ENCODE assay signal across 8 mouse cellular contexts in genomic region chr10:81182336-81183333, GRCm38 (mm10). TPM values are rescaled to one million over a fixed set of nuclear protein-coding genes. Genes with fewer than 3 reads are reported as not detected.
DNase-seq lines count a peak whose midpoint lies in the region; ATAC-seq and TF ChIP-seq lines count a peak whose summit lies in the region.

Gene Dapk3, plus strand, starts transcription at chr10:81183005.

- H3K79me2 ChIP-seq in MEL (ENCODE audit: control insufficient read depth, insufficient read depth, low read length, poor library complexity): peaks cover 33% of the 10 kb centered on the region

- peak within 1 kb of the TSS; percentile 89 for H3K27ac ChIP-seq in MEL (ENCODE audit: control insufficient read depth, low read depth, low read length)
- peak within 1 kb of the TSS; percentile 44; the same call in 1 of the 2 replicates for H3K27ac ChIP-seq in cerebellum, adult 2 months (ENCODE audit: insufficient read depth, low read length)
- H3K27ac ChIP-seq in forebrain, postnatal 0 days (ENCODE audit: low read depth, low read length): peak within 1 kb of the TSS; percentile 91
- H3K27ac ChIP-seq in lung, embryonic 15.5 days: peak within 1 kb of the TSS; percentile 93

- peak in 1 of 2 experiments; percentile 1; a peak in 1 of 4 replicates for TF ChIP-seq EP300 in MEL (IDR thresholded peaks at IDR 0.05; ENCODE audit: low read depth in 1 of 2, low read length in 2 of 2)

- peak; percentile 14 to 96; a peak in 3 of 4 replicates for TF ChIP-seq POLR2A in MEL (IDR thresholded peaks at IDR 0.05; ENCODE audit: control insufficient read depth in 1 of 2, insufficient read depth in 1 of 2, low read depth in 1 of 2, low read length in 2 of 2, poor library complexity in 1 of 2)
- peak; percentile 73 for TF ChIP-seq POLR2A in cerebellum, adult 2 months (IDR thresholded peaks at IDR 0.05; ENCODE audit: borderline replicate concordance, insufficient read depth, low read length)

- ATAC-seq in forebrain, postnatal 0 days: peak; percentile 93
- ATAC-seq in lung, embryonic 15.5 days (ENCODE audit: borderline replicate concordance, extremely low read depth, low FRiP score, low TSS enrichment): peak; percentile 93

- no peaks in the 10 kb centered on the region for H3K9me3 ChIP-seq in MEL (replicated peaks; ENCODE audit: insufficient read depth, low read length)
- H3K9me3 ChIP-seq in forebrain, postnatal 0 days (ENCODE audit: low read length): no peaks in the 10 kb centered on the region
- no peaks in the 10 kb centered on the region for H3K9me3 ChIP-seq in lung, embryonic 15.5 days

- DNase-seq in MEL (ENCODE audit: low read depth, low spot score): peak; percentile 99
- DNase-seq in cerebellum, adult 2 months: peak; percentile 97 to 99
- peak; percentile 99 for DNase-seq in forebrain, postnatal 0 days
- DNase-seq in heart, postnatal 4 days: peak; percentile 96
- DNase-seq in layer of hippocampus, adult 8-10 months (ENCODE audit: low spot score in 2 of 2): peak; percentile 99
- peak; percentile 97 for DNase-seq in ovary, adult 18-20 months (ENCODE audit: low spot score)
- peak; percentile 99 for DNase-seq in thymus, postnatal 0 days (ENCODE audit: low spot score)

- WGBS in cerebellum, adult 2 months: 4% methylated on average over 53 of the region's 53 CpGs
- 5% methylated on average over 53 of the region's 53 CpGs for WGBS in forebrain, postnatal 0 days
- 5% methylated on average over 53 of the region's 53 CpGs for WGBS in lung, embryonic 15.5 days

- peaks cover 6 to 10% of the 10 kb centered on the region in 2 experiments for H3K36me3 ChIP-seq in MEL (ENCODE audit: control insufficient read depth in 1 of 2, insufficient read depth in 2 of 2, low read length in 2 of 2)
- H3K36me3 ChIP-seq in forebrain, postnatal 0 days (ENCODE audit: insufficient read depth): peaks cover 75% of the 10 kb centered on the region
- H3K36me3 ChIP-seq in lung, embryonic 15.5 days: peaks cover 65% of the 10 kb centered on the region

- TF ChIP-seq CTCF in MEL (IDR thresholded peaks at IDR 0.05 in 2 of 3, conservative IDR thresholded peaks at IDR 0.05 in 1 of 3; ENCODE audit: control insufficient read depth in 1 of 3, insufficient read depth in 1 of 3, low read depth in 2 of 3, low read length in 3 of 3, poor library complexity in 1 of 3, severe bottlenecking in 1 of 3): no peak
- no peak; the same call in 1 of the 2 replicates for TF ChIP-seq CTCF in cerebellum, adult 2 months (IDR thresholded peaks at IDR 0.05; ENCODE audit: borderline replicate concordance, insufficient read depth, low read depth, low read length)
- TF ChIP-seq CTCF in forebrain, postnatal 0 days (IDR thresholded peaks at IDR 0.05; ENCODE audit: low read depth): peak; percentile 6; the same call in 1 of the 2 replicates

- peak within 1 kb of the TSS; percentile 58 for H3K4me2 ChIP-seq in forebrain, postnatal 0 days (ENCODE audit: low read depth)
- peak within 1 kb of the TSS; percentile 69 for H3K4me2 ChIP-seq in lung, embryonic 15.5 days

- TF ChIP-seq RAD21 in MEL (IDR thresholded peaks at IDR 0.05; ENCODE audit: low read depth, low read length): no peak

- H3K4me1 ChIP-seq in MEL (ENCODE audit: control insufficient read depth in 1 of 2, insufficient read depth in 2 of 2, low read length in 2 of 2): peaks cover 0 to 19% of the 10 kb centered on the region in 2 experiments; a peak in 2 of 4 replicates
- H3K4me1 ChIP-seq in cerebellum, adult 2 months (ENCODE audit: control insufficient read depth, insufficient read depth, low read length): peaks cover 18% of the 10 kb centered on the region
- peaks cover 5% of the 10 kb centered on the region for H3K4me1 ChIP-seq in forebrain, postnatal 0 days (ENCODE audit: insufficient read depth)
- peaks cover 46% of the 10 kb centered on the region for H3K4me1 ChIP-seq in lung, embryonic 15.5 days

- peak within 1 kb of the TSS; percentile 86 for H3K9ac ChIP-seq in MEL (ENCODE audit: control insufficient read depth, low read depth, low read length, poor library complexity, severe bottlenecking)
- peak within 1 kb of the TSS; percentile 64 for H3K9ac ChIP-seq in forebrain, postnatal 0 days
- peak within 1 kb of the TSS; percentile 66 for H3K9ac ChIP-seq in lung, embryonic 15.5 days

- H3K4me3 ChIP-seq in MEL (ENCODE audit: control insufficient read depth in 1 of 2, insufficient read depth in 1 of 2, low read depth in 2 of 2, low read length in 2 of 2): peak within 1 kb of the TSS; percentile 58 to 82
- peak within 1 kb of the TSS; percentile 77 for H3K4me3 ChIP-seq in cerebellum, adult 2 months (replicated peaks; ENCODE audit: insufficient read depth, low read depth, low read length)
- peak within 1 kb of the TSS; percentile 58 for H3K4me3 ChIP-seq in forebrain, postnatal 0 days (ENCODE audit: low read depth, low read length)
- peak within 1 kb of the TSS; percentile 74 for H3K4me3 ChIP-seq in lung, embryonic 15.5 days

- H3K27me3 ChIP-seq in MEL (ENCODE audit: control insufficient read depth in 1 of 2, insufficient read depth in 2 of 2, low read length in 2 of 2): no peaks in the 10 kb centered on the region
- no peaks in the 10 kb centered on the region for H3K27me3 ChIP-seq in cerebellum, adult 2 months (ENCODE audit: control insufficient read depth, insufficient read depth, low read length)
- no peaks in the 10 kb centered on the region for H3K27me3 ChIP-seq in forebrain, postnatal 0 days (ENCODE audit: insufficient read depth, low read length)
- H3K27me3 ChIP-seq in lung, embryonic 15.5 days: no peaks in the 10 kb centered on the region

TF ChIP-seq in MEL, 35 proteins besides CTCF, POLR2A, EP300 and RAD21 (continues in another document):
- TF ChIP-seq HCFC1 (IDR thresholded peaks at IDR 0.05; ENCODE audit: low read depth, low read length) (peak; percentile 94), BHLHE40 (IDR thresholded peaks at IDR 0.05; ENCODE audit: borderline replicate concordance, low read depth, low read length) (no peak; the same call in 1 of the 2 replicates), MYB (IDR thresholded peaks at IDR 0.05; ENCODE audit: low read depth, low read length) (peak; percentile 52; the same call in 1 of the 2 replicates), POLR2AphosphoS2 (IDR thresholded peaks at IDR 0.05; ENCODE audit: low read length) (peak; percentile 100), MEF2A (IDR thresholded peaks at IDR 0.05; ENCODE audit: extremely low read depth, insufficient replicate concordance, low read depth, low read length, poor library complexity, severe bottlenecking) (no peak), MAX (IDR thresholded peaks at IDR 0.05; ENCODE audit: low read length) (peak; percentile 67; the same call in 1 of the 2 replicates), ZNF384 (IDR thresholded peaks at IDR 0.05; ENCODE audit: low read depth, low read length) (no peak), E2F4 (IDR thresholded peaks at IDR 0.05; ENCODE audit: borderline replicate concordance, low read depth, low read length) (no peak), KAT2A (conservative IDR thresholded peaks at IDR 0.05; ENCODE audit: low read depth, low read length) (peak; percentile 86), UBTF (IDR thresholded peaks at IDR 0.05; ENCODE audit: borderline replicate concordance, insufficient read depth, low read depth, low read length) (no peak), JUND (IDR thresholded peaks at IDR 0.05; ENCODE audit: low read depth, low read length) (peak; percentile 89), POLR2AphosphoS5 (IDR thresholded peaks at IDR 0.05; ENCODE audit: borderline replicate concordance, low read depth, low read length) (peak; percentile 95), CHD1 (IDR thresholded peaks at IDR 0.05; ENCODE audit: low read depth, low read length) (no peak), ZMIZ1 (IDR thresholded peaks at IDR 0.05; ENCODE audit: low read depth, low read length) (peak; percentile 97), MYC (IDR thresholded peaks at IDR 0.05; ENCODE audit: low read depth, low read length) (peak; percentile 61; the same call in 1 of the 2 replicates), NELFE (IDR thresholded peaks at IDR 0.05; ENCODE audit: low read depth, low read length) (peak; percentile 65), TCF12 (IDR thresholded peaks at IDR 0.05; ENCODE audit: low read depth, low read length) (peak; percentile 36; the same call in 1 of the 2 replicates), GABPA (IDR thresholded peaks at IDR 0.05; ENCODE audit: low read depth, low read length) (no peak), NRF1 (IDR thresholded peaks at IDR 0.05; ENCODE audit: insufficient read depth, low read depth, low read length, poor library complexity, severe bottlenecking) (peak; percentile 83), USF2 (IDR thresholded peaks at IDR 0.05; ENCODE audit: borderline replicate concordance in 1 of 2, insufficient read depth in 1 of 2, low read depth in 1 of 2, low read length in 2 of 2) (no peak), GATA1 (IDR thresholded peaks at IDR 0.05; ENCODE audit: low read depth, low read length) (no peak), SIN3A (IDR thresholded peaks at IDR 0.05; ENCODE audit: low read length) (peak; percentile 89), ZC3H11A (IDR thresholded peaks at IDR 0.05; ENCODE audit: low read depth, low read length) (no peak), ZKSCAN1 (IDR thresholded peaks at IDR 0.05; ENCODE audit: low read depth, low read length) (peak; percentile 82), RCOR1 (IDR thresholded peaks at IDR 0.05; ENCODE audit: low read depth, low read length) (peak; percentile 35; the same call in 1 of the 2 replicates), ELF1 (IDR thresholded peaks at IDR 0.05; ENCODE audit: low read depth, low read length) (peak; percentile 96), SMC3 (IDR thresholded peaks at IDR 0.05; ENCODE audit: low read depth, low read length) (peak; percentile 23; the same call in 1 of the 2 replicates), ETS1 (IDR thresholded peaks at IDR 0.05; ENCODE audit: low read depth, low read length) (peak; percentile 17; the same call in 1 of the 2 replicates), CHD2 (IDR thresholded peaks at IDR 0.05; ENCODE audit: low read length) (peak; percentile 92), MAZ (IDR thresholded peaks at IDR 0.05; ENCODE audit: low read depth, low read length) (no peak)

RNA-seq across cellular contexts. Expression of gene Dapk3, which starts in this region (rescaled TPM):
- total RNA-seq in MEL (2012; rRNA removed): 42.3 and 49.2 TPM in 2 replicates
- 10 to 100 TPM in 1 of 2 experiments, not detected in 1; 79.1 TPM for polyA plus RNA-seq in MEL (2012; ENCODE audit: insufficient read depth in 1 of 2, insufficient read length in 2 of 2, low read depth in 1 of 2, low replicate concordance in 2 of 2, missing spikeins in 1 of 2)
- 70.7 and 73.0 TPM in 2 replicates for polyA plus RNA-seq in cerebellum, adult 2 months (2012; rRNA removed)
- 64.6 and 68.9 TPM in 2 replicates for total RNA-seq in forebrain, postnatal 0 days (2014; rRNA removed)
- polyA plus RNA-seq in forebrain, postnatal 0 days (2015; fragmentation: Nextera tagmentation; extraction: Ambion mirVana): 58.1 TPM in 2 replicates
- total RNA-seq in heart, postnatal 4 days (2021): 10 to 100 TPM; 41.9 to 45.7 TPM
- total RNA-seq in layer of hippocampus, adult 8-10 months (2022): 10 to 100 TPM; 57.1 to 69.8 (median 65.7) TPM
- 52.6 and 56.1 TPM in 2 replicates for polyA plus RNA-seq in lung, embryonic 15.5 days (2015; fragmentation: Nextera tagmentation; extraction: Ambion mirVana)
- polyA plus RNA-seq in thymus, postnatal 0 days (2015; fragmentation: Nextera tagmentation; extraction: Ambion mirVana): 47.8 and 54.1 TPM in 2 replicates

Comparison
In these comparisons a context has a peak if more than half of its experiments do, and no peak if none do; other contexts are left out.
1. Peak in every context shown above with its lines: DNase-seq, ATAC-seq, H3K4me3 ChIP-seq and H3K27ac ChIP-seq.